Mouse (Mus musculus) midbrain, embryonic 12.5 days (tissue): ENCODE measurements around the gene Tfap2d. TPM values are rescaled to one million over a fixed set of nuclear protein-coding genes. Genes with fewer than 3 reads are reported as not detected.

Source experiments
- ATAC-seq: fragments of 200-750 bp; cut with Nextera tagmentation; 2 replicates; pipeline ENCODE4 v1.8.0; 2017; ENCODE audit warnings: low read depth, moderate TSS enrichment, moderate library complexity; ENCODE audit not compliant: low FRiP score
- H3K27ac ChIP-seq: fragments of 300-500 bp; sonication (generic); replicated peaks from 2 replicates; pipeline ENCODE4 v1.5.1; 2016; ENCODE audit warnings: mild to moderate bottlenecking
- H3K27me3 ChIP-seq: fragments of 300-500 bp; sonication (generic); 2 replicates; pipeline ENCODE4 v1.6.1; 2016; ENCODE audit warnings: mild to moderate bottlenecking
- H3K36me3 ChIP-seq: fragments of 300-500 bp; sonication (generic); 2 replicates; pipeline ENCODE4 v1.6.1; 2016
- H3K4me1 ChIP-seq: fragments of 300-500 bp; sonication (generic); 2 replicates; pipeline ENCODE4 v1.6.1; 2016
- H3K4me2 ChIP-seq: fragments of 300-500 bp; sonication (generic); replicated peaks from 2 replicates; pipeline ENCODE4 v1.6.1; 2016; ENCODE audit warnings: mild to moderate bottlenecking, moderate library complexity
- H3K4me3 ChIP-seq: fragments of 300-500 bp; sonication (generic); 2 replicates; pipeline ENCODE4 v1.5.1; 2016; ENCODE audit warnings: mild to moderate bottlenecking
- H3K9ac ChIP-seq: fragments of 300-500 bp; sonication (generic); replicated peaks from 2 replicates; pipeline ENCODE4 v1.6.1; 2016; ENCODE audit warnings: mild to moderate bottlenecking, moderate library complexity
- H3K9me3 ChIP-seq: fragments of 300-500 bp; sonication (generic); 2 replicates; pipeline ENCODE4 v1.6.1; 2016; ENCODE audit warnings: mild to moderate bottlenecking
- WGBS: fragments of 180-500 bp; shearing (Covaris S2); methylation state at CpG from one replicate; pipeline ENCODE4 v1.1.7; 2016; 5-methylcytosine and 5-hydroxymethylcytosine counted together
- polyA plus RNA-seq: library from polyadenylated mRNA; unstranded; fragments of >200 nt; fragmentation: Nextera tagmentation; extraction: Ambion mirVana; gene quantifications from 2 replicates; pipeline ENCODE4 v1.2.1, GENCODE M21; 2016

The Tfap2d gene
- polyA plus RNA-seq, 1 experiment from 2014 or later, result 41.4 TPM

DNA sequence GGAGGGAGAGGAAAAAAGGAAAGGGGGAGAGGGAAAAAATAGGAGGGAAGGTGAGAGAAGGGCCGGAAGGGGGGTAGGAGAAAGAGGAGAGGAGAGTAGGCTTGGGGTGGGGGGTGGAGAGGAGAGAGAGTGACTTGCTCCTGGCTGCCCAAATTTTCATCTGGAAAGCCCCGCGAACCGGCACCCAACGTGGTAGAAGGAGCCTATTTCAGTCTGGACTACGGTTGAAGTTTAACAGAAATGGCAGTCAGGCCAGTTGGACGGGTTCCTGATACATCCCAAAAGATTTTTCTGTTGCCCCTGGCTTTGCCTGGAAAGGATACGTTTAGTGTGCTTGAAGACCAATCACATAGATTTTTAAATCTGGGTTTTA is 108.2 kb downstream of the Tfap2d start:
- no peaks in the 10 kb centered on the region for H3K9me3 ChIP-seq
- H3K4me1 ChIP-seq, result 0 out of 2 replicates have a peak, but pooled peaks cover 3% of the 10 kb centered on the region
- no peaks in the 10 kb centered on the region for H3K36me3 ChIP-seq
- H3K4me3 ChIP-seq, result peak overlapping the region; percentile 40
- H3K27ac ChIP-seq, result peak overlapping the region; percentile 76
- no peak for ATAC-seq
- H3K4me2 ChIP-seq, result no peak overlapping the region
- peak overlapping the region; percentile 58; the same call in 1 of the 2 replicates for H3K9ac ChIP-seq
- 0% methylated on average over 8 of the region's 8 CpGs for WGBS
- peaks cover 80% of the 10 kb centered on the region for H3K27me3 ChIP-seq

DNA sequence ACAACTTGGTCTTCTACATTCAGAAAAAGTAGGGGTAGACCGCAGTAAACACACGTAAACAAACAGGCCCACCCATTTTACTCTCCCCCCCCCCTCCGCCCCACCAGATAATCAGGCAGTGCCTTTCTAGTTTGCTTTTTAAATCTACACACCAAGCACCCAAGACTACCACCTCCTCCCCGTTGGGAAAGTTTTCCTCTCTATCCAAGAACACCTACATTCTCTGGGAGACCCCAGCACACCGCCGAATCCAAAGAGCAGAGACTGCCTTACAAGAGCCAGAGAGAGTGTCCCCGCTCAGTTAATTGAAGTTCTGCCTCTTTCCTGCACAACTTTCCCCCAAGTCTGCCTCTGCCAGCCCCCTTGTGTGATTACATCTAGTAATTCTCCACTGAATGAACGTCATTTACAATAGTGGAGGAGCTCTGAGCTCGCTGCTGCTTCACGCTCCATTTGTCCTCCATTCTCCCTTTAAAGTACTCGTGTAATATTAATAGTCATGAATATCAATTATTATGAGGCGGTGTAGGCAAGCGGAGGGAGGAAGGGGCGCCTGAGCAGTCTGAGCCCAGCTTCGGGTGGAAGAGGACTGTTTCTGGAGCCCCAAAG is 108.8 kb downstream of the Tfap2d start:
- Histone ChIP-seq H3K4me1 (0 out of 2 replicates have a peak, but pooled peaks cover 3% of the 10 kb centered on the region), H3K36me3 (no peaks in the 10 kb centered on the region), H3K4me3 (peak overlapping the region; percentile 40), H3K9ac (0 out of 2 replicates have a peak overlapping the region, but pooled peaks have one; percentile 24), H3K27ac (peak overlapping the region; percentile 49), H3K27me3 (peaks cover 86% of the 10 kb centered on the region), H3K9me3 (no peaks in the 10 kb centered on the region), H3K4me2 (no peak overlapping the region)
- under 1% methylated on average over 15 of the region's 15 CpGs for WGBS
- peak; percentile 38; the same call in 1 of the 2 replicates for ATAC-seq

DNA sequence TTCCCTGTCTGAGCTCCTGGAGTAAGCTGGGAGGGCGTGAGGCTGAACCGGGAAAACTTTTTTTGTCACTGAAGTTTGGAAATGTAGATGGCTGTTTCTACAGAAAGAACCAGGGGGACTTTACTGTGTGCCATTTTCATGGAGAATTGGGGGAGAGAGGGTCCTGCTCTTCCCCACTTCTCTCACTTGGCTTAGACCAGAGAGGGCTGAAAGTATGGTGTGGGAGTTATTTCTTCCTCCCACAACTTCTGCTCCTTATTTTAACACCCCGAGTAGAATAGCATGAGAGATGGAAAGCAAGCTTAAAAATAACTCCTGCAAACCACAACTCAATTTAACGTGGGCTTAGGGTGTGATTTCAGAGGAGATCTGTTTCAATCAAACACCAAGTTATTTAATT is 109.9 kb downstream of the Tfap2d start:
- Histone ChIP-seq H3K27ac (no peak overlapping the region; the same call in 1 of the 2 replicates), H3K4me3 (peak overlapping the region; percentile 40), H3K4me1 (peaks cover 3% of the 10 kb centered on the region; the same call in 1 of the 2 replicates), H3K36me3 (no peaks in the 10 kb centered on the region), H3K9me3 (no peaks in the 10 kb centered on the region), H3K27me3 (peaks cover 89% of the 10 kb centered on the region), H3K4me2 (no peak overlapping the region), H3K9ac (peak overlapping the region; percentile 4; the same call in 1 of the 2 replicates)
- ATAC-seq, result no peak
- 0% methylated on average over 4 of the region's 4 CpGs for WGBS

DNA sequence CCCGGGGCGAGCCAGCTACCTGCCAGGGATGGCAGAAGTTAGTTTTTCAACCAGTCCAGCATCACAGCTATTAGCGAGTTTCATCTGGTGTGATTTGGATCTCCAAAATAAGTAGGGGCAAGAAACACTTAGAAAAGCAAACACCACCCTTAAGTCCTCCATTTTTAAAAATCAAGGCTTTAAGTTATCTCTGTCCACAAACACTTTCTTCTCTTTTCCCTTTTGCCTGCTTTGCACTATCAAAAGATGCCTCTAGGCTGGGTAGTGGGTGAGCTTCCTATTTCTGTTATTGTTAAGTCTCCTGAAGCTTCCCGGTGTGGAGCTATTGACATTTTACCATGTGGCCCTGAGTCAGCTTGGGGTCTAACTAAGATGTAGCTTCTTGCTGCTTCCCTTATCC is 110.3 kb downstream of the Tfap2d start:
- 0% methylated on average over 4 of the region's 4 CpGs for WGBS
- Histone ChIP-seq H3K4me3 (peak overlapping the region; percentile 40), H3K27me3 (peaks cover 93% of the 10 kb centered on the region), H3K9ac (0 out of 2 replicates have a peak overlapping the region, but pooled peaks have one; percentile 4), H3K4me1 (peaks cover 3% of the 10 kb centered on the region; the same call in 1 of the 2 replicates), H3K27ac (0 out of 2 replicates have a peak overlapping the region, but pooled peaks have one; percentile 54), H3K9me3 (no peaks in the 10 kb centered on the region), H3K4me2 (no peak overlapping the region), H3K36me3 (no peaks in the 10 kb centered on the region)
- ATAC-seq, result no peak

DNA sequence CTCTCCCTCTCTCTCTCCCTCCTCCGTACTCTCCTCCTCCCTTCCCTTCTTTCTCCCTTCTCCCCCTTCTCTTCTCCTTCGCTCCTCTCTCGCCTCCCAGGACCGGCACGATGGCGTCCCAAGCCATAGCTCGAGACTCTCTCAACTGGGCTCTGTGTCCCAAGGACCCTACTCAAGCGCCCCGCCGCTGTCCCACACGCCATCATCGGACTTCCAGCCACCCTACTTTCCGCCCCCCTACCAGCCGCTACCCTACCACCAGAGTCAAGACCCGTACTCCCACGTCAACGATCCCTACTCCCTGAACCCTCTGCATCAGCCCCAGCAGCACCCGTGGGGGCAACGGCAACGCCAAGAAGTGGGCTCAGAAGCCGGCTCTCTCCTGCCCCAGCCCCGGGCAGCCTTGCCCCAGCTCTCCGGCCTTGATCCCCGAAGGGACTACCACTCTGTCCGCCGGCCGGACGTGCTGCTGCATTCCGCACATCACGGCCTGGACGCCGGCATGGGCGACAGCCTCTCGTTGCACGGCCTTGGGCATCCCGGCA is 111.1 kb downstream of the Tfap2d start:
- H3K9ac ChIP-seq, result peak overlapping the region; percentile 46
- peak overlapping the region; percentile 55 for H3K27ac ChIP-seq
- no peak for ATAC-seq
- peaks cover 94% of the 10 kb centered on the region for H3K27me3 ChIP-seq
- no peaks in the 10 kb centered on the region for H3K36me3 ChIP-seq
- H3K4me1 ChIP-seq, result peaks cover 3% of the 10 kb centered on the region; the same call in 1 of the 2 replicates
- no peaks in the 10 kb centered on the region for H3K9me3 ChIP-seq
- H3K4me2 ChIP-seq, result 0 out of 2 replicates have a peak overlapping the region, but pooled peaks have one; percentile 10
- WGBS, result under 1% methylated on average over 36 of the region's 36 CpGs
- peak overlapping the region; percentile 36 for H3K4me3 ChIP-seq

Other genes starting within 250 kb of the Tfap2d start
- 93.3 and 100 TPM in 2 replicates for gene Tfap2b, start 105.9 kb downstream of the Tfap2d start, polyA plus RNA-seq